Mouse (Mus musculus) induced T-regulatory cell, adult 2 months (primary cell): ENCODE measurements around the gene Fam57b.

Experiments used
- DNase-seq: peaks from one replicate; pipeline ENCODE4 v3.0.0-alpha.2; 2012; ENCODE audit warnings: low read depth

Gene Fam57b

DNA sequence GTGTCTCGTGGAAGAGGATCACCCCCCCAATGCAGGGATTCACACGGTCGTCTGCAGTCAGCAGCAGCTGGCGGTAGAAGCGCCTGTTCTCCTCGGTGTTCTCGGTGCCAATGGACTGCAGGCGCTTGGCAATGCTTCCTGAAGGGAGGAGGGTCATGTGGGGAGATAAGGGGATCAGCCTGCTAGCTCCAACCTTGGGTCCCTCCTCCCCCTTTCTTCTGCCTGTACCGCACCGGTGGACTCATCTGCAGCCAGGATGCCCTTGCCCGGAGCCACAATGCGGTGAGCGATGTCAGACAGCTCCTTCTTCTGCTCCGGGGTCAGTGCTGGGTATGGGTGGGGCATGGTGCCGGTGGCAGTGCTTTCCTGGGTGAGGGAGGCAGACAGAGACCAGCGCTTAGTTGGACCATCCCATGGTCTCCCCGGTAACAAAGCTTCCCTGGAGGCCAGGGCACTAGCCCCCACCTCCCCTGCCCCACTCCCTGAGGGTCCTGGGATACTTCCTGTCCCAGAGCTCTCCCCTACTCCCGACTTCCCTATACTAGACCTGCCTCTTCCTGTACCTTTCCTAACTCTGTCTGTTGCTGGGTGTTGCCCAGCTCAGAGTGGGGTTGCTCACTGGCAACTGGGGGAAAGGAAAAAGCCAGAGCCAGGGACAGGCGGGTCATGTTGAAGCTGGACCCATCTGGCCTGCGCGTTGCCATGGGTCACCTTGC lies at the start of gene Fam57b:
Gene Fam57b, plus strand, starts transcription at position 258 of the 716 bp plus-strand sequence.
- DNase-seq, result peak; percentile 37

DNA sequence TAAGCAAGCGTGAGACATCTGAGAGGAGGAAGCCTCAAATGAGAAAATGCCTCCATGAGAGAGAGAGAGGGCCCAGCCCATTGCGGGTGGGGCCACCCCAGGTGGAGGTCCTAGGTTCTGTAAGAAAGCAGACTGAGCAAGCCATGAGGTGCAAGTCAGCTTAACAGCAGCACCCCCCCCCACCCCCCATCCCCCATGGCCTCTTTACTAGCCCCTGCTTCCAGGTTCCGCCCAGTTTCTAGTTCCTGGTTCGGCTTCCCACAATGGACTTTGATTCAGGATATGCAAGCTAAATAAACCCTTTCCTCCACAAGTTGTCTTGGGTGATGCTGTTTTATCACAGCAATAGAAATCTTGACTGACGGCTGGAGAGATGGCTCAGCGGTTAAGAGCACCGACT lies 48.6 kb upstream of the Fam57b start:
- DNase-seq, result no peak

DNA sequence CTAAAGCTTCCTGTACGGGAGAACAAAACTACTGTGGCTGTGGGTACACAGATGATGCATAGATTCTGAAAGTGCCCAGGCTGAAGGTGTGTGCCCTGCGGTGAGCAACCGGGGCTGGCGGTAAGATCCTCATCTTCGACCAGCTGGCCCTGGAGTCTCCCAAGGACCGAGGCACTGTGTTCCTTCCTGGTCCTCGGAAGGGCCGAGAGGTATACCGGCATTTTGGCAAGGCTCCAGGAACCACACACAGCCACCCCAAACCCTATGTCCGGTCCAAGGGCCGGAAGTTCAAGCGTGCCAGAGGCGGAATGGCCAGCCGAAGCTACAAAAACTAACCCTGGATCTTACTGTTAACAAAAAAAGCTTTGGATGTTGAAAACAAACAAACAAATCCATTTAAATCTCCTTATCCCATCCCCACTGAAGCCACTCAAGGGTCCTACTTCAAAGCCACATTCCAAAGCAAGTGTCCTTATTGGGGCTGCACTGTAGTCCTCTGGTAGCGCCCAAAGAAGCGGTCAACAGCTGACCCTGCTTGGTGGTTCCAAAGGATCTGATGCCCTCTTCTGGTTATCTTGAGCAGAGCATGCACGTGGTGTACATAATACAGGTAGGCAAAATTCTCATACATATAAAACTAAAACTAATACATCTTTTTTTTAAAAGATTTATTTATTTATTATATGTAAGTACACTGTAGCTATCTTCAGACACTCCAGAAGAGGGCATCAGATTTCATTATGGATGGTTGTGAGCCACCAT lies 47.7 kb upstream of the Fam57b start:
- DNase-seq, result no peak

DNA sequence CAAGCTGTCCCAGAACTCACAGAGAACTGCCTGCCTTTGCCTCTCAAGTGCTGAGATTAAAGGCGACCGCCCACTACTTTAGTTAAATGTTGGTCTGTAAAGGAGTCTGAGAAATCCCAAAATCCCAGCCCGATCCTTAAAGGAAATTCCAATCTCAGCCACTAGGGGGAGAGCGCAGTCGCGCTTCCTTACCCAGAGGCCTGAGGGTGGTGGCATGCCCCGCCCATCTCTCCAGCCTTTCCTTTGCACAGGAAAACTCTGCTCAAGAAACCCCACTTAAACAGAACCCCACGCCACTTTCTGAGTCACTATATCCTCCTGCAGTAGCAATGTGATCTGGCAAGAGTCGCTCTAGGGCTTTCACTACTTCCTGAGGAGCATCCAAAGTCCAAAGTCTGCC lies 42.6 kb upstream of the Fam57b start:
- peak; percentile 87 for DNase-seq

DNA sequence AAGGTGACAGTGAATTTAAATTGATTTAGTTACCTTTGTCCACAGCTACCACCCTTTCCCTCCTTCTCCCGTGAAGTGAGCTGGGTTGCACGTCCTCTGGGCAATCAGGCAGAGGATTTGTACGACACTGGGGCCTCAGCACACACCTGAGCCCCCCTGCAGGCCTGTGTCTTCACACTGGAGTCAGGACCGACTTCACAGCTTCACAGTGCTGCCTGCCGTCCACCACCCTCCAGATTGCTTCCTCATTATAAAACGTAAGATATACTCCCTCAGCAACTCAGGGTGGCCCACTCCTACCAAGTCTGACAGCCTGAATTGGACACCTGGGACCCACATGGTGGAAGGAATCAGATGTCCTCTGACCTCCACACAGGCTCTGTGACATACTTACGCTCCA lies 38.9 kb upstream of the Fam57b start:
- DNase-seq, result no peak

DNA sequence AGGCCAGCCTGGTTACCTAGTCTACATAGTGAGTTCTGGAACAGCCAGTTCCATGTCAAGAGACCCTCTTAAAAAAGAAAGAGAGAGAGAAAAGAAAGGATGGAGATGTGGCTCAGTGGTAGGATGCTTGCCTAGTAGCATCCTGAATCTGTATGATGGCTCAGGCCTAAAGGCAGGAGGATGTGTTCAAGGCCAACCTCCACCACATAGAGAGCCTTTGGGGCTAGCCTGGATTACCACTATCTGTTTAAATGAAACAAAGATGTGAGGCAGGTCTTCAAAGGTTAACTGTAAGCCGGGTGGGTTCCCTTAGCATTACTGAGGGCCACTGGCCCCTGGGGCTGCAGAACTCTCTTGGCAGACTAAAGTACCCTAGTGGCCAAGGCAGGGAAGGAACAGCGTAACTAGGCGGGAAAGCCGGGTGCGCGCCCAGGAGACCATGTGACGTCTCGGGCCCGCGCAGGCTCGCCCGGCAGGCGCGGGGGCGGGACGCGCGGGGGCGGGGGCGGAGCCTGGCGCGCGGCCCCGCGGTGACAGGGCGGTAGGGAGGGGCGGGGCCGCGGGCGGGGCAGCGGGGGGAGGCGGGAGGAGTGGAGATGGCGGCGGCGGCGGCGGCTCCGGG lies 38.3 kb upstream of the Fam57b start, which contains the start of gene Mapk3:
Gene Mapk3, plus strand, starts transcription at position 552 of the 622 bp plus-strand sequence.
- DNase-seq, result peak; percentile 95

DNA sequence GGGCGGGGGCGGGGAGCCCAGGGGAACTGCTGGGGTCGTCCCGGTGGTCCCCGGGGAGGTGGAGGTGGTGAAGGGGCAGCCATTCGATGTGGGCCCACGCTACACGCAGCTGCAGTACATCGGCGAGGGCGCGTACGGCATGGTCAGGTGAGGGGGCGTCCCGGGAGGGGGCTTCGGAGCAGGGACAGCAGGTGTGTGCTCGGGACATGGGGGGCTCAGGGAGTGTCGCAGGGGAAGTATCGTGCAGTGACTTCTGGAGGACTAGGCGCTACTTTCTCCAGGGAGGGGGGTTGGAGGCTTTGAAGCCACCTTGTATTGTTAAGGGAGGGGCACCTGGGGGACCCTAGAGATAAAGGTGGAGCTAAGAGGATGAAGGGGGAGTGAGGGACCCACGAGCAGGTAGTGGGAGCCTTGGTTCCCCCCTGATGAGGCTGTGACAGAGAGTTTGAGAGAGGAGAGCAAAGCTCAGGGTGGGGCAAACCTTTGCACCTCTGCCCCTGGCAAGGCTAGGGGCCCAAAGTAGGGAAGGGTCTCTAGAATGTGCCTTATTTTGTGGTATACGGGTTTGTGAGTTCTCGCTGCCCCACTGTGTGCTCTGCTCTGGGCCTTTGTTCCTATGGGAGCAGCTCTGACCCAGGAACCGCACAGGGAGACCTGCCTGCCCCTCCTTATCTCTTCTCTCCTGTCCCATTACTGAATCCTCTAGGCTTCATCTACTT lies 37.6 kb upstream of the Fam57b start:
- DNase-seq, result no peak

DNA sequence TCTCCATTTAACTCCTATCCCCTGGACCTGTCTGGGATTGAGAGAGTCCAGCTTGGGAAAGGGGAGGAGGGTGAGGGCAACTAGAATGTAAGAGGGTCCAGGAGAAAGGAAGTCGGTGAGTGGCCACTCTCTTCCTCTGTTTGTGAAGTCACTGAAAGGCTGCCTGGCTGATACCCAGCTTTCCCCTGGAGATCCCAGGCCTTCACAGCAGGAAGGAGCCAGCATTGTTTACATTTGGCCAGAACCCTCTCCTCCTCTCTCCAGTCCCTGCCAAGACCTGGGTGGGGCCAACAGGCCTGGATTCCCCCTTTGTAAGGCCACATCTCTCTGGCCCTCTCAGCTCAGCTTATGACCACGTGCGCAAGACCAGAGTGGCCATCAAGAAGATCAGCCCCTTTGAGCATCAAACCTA lies 37.1 kb upstream of the Fam57b start:
- peak; percentile 35 for DNase-seq

DNA sequence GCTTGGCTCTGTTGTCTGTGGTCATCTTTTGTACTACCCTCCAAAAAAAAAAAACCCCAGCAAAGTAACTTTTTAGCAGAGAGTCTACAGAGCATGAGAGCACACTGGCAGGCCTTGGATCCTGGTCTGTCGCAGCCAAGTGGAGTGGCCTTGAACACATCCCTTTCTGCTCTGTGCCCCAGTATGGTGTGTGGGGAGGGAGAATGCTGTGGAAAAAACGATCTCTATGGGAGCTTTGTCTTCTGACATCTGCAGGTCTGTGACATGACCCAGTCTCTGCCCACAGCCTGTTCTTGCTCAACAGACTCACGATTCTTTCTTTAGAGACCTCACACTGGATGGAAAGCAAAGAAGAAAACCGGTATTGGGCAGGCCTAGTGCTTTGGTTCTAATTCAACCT lies 36.5 kb upstream of the Fam57b start:
- DNase-seq, result no peak

DNA sequence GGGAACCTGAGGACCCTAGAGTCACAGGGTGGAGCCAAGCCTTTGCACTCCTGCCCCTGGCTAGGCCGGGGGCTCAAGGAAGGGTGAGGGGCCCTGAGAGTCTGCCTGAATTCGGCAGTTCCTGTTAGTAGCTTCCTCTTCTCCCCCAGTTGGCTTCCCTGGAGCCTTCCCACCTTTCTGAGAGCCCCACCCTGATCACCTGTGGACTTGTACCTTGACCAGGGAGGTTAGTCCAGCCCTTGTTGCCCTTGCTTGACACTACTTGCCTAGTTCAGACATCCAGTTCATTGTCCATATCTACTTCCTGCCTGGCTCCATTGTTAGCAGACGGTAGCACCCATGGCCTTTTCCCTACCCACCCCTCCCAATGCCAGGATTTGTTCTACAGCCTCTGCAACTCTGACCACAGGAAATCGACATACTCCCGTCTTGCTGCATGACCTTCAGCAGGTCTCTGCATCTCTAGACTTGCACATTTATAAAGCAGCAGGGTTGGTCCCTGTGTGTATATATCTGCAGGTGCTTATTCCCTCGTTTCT lies 35.9 kb upstream of the Fam57b start:
- DNase-seq, result no peak

DNA sequence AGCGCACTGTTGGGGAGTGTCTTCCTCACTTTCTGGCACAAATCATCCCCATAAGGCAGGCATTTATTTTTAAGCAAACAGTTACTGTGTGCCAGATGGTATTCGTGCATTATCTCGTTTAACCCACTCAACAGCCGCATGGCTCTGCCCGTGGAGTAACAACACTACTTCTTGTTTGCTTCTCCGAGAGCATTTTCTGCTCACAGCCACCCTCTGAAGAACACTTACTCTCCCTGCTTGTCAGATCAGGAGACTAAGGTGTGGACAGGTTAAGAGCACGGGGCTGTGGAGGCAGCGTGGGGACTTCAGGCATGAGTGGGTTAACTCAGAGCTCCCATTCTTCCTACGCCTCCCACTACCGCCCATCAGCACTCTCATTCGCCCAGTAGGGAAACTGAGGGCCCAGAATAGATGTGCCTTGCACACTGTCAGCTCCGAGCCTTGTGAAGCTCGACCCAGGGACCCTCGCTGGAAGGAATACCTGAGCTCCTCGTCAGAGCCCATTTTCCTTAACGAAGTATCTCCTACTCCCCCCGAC lies 34.9 kb upstream of the Fam57b start:
- no peak for DNase-seq

DNA sequence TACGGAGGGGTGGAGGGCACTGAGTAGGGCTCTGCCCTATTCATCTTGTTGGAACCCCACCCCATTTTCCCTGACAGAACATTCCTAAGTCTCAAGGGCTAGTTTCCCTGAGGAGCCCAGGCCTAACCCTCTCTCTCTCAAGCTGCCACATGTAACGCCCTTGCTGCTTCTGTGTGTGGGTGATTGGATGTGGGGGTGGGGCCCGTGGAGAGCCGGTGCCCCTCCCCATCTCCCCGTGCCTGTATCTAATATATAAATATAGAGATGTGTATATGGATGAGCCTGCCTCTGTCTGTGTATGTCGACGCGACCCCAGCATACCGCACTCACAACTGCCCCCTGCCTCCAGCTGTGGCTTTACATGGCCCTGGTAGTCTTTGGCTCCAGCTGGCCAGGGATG lies 31.9 kb upstream of the Fam57b start:
- DNase-seq, result no peak

DNA sequence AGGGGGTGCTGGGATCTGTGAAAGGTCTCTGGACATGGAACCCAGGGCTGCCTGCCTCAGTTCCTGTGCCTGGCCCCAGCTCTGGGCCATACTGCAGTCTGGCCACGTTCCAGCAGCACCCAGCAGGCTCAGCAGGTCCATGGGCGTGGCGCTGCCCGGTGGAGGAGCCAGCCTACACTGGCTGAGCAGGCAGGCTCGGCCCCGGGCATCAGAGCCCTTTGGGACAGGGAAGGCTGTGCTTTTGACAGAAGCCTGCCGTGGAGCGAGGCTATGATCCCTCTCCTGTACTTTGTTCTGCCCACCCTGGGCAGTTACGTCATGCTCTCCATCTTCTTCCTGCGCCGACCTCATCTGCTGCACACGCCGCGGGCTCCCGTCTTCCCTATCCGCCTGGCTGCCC lies 31.3 kb upstream of the Fam57b start, which contains the start of gene Gdpd3:
Gene Gdpd3, plus strand, starts transcription at position 134 of the 400 bp plus-strand sequence.
- no peak for DNase-seq

DNA sequence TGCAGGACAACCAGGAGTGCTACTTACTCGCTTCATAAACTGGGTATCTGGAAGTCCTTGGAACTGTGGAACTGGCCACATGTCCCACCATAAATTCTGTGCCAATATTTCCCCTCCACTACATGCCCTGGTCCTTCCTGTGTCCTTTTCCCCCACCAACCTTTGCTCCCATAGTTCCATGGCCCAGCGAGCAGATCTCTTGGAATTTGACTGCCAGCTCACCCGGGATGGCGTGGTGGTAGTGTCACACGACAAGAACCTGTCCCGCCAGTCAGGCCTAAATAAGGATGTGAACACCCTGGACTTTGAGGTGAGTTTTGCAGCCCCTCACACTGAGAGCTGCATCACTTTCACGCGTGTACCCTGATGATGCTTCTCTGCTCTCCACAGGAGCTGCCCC lies 30.5 kb upstream of the Fam57b start:
- no peak for DNase-seq

DNA sequence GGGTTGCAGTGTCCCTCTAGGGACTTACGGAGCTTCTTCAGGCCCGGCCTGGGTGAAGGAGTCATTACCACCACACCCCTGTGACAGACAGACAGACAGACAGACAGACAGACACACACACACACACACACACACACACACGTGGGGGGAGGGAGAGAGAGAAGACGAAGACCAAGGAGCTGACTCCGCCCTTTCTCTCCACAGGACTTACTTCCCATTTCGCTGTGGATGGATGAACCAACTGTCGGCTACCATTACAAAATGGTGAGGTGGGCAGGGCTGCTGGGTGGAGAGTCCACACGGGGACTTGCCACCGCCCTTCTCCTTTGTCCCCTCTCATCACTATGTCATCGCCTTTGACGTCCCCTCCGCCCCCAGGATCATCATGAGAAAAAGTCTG lies 26.7 kb upstream of the Fam57b start:
- DNase-seq, result no peak

DNA sequence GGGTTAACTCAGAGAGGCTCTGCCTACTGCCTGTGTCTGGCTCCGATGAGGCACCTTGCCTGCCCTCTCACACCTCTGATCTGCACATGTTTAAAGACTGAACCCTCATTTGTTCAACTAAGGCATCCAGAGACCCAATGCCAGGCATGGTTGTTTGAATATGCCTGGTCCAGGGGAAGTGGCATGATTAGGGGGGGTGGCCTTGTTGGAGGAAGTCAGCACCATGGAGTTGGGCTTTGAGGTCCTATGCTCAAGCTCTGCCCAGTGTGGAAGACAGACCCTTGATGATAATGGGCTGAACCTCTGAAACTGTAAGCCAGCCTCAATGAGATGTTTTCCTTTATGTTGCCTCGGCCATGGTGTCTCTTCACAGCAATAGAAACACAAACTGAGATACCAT lies 24.1 kb upstream of the Fam57b start:
- DNase-seq, result no peak

DNA sequence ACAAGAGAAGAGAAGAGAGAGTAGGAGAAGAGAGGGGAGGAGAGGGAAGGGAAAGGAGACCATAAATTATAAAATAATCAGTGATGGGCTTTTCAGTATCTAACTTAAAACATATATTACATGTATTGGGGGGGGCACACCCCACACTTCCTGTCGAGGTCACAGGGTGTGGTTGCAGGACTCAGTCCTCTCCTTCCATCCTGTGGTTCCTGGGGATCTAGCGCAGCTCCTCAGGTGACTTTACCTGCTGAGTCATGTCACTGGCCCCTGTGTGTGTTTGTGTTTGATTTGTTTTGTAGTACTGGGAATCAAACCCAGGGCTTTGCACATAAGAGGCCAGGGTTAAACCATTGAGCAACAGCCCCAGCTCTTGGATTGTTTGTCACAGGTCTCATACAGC lies 23.0 kb upstream of the Fam57b start:
- DNase-seq, result peak; percentile 66

DNA sequence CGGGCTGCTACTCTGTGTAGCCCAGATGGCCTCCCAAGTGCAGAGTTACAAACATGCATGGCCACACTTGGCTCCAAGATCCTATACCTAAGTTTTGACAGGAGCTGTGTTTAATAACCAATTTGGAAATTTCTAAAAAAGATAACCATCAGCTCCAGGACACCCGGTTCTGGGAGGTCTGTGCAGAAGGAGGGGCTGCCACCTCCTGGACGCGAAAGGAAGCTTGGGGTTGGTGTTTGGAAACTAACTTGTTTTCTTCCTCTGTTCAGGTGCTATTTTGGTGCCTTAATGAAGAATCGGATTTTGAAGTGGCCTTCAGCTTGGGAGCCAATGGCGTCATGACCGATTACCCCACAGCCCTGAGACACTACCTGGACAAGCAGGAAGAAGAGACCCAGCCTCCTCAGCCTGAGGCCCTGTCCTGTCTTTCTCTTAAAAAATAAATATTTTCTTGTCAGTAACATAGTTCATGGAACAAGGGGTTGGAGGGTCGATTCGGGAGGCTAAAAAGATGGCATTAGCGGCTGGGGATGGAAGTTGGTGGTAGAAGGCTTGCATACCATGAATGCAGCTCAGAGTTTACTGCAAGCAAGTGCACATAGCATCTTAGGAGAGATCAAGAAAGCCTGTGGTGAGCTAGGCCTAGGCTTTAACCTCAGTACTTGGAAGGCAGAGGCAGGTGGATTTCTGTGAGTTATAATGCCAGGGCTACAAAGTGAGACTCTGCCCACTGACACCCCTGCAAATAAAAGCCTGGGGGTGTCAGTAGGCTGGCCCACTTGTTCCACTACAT lies 22.1 kb upstream of the Fam57b start:
- DNase-seq, result peak; percentile 56

DNA sequence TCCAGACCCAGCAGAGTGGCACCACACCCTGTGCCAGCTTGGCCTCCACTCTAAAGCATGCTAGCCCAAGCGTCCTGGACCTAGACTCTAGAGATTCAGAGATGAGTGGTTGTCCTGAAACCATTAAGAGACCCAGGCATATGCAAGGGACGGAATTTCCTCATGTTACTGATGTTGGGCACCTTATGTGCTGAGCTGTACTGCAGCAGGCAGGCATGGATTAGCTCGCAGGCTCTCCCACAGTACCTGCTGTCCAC lies 21.6 kb upstream of the Fam57b start:
- no peak for DNase-seq

DNA sequence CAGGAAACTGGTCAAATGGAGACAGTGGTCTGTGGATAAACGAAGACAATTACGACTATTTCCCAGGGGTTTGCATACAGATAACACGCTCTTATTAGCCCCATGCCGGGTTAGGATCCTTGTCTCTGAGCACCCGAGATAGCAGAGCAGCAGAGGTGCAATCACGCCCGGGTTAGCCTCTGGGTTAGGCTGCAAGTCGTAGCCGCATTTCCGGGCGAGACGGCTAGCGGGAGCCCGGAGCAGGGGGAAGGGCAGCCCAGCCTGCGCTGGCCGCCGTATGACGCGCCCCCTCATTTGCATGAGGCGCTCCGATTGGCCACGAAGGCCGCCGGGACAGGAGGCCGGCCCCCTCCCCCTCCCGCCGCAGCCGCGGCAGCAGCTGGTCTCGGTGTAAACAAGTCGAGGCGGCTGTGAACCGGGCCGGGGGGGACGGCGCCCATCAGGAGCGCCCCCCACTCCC lies 20.8 kb upstream of the Fam57b start, which contains the start of gene Ypel3:
Gene Ypel3, plus strand, starts transcription at position 358 of the 460 bp plus-strand sequence.
- DNase-seq, result peak; percentile 94

DNA sequence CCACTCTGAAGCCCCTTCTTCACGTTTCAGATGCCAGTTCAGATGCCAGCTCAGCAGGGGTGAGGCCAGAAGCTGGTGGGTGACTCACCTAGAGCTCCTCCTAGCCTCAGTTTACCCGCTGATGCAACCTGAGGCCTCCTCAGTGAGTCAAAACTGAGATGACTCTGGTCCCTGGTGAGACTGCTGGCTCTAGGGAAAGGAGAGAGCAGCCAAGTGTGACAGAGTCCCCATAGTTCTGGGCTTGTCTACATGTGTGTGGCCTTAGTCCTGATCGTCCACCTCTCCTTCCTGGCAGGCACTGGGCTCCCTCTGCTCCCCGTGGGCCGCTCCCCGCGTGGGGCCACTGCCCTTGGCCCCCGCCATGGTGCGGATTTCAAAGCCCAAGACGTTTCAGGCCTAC lies 20.0 kb upstream of the Fam57b start:
- DNase-seq, result peak; percentile 43
